Mouse (Mus musculus) liver, embryonic 15.5 days (tissue): Measurements from ENCODE around the gene Gm20388. TPM values are rescaled to one million over a fixed set of nuclear protein-coding genes. Genes with fewer than 3 reads are reported as not detected.
"Not testable (repeated sequence)": the region's sequence is repeated elsewhere in the genome, so short reads cannot be mapped to it uniquely, and the experiment has no call there.

Source experiments
- ATAC-seq: fragments of 200-750 bp; cut with Nextera tagmentation; 2 replicates; pipeline ENCODE4 v1.8.0; 2017; ENCODE audit warnings: moderate number of reproducible peaks, mild to moderate bottlenecking, moderate library complexity; ENCODE audit not compliant: insufficient read depth
- H3K27ac ChIP-seq: fragments of 300-500 bp; sonication (generic); replicated peaks from 2 replicates; pipeline ENCODE4 v1.5.1; 2015; ENCODE audit warnings: mild to moderate bottlenecking, inconsistent platforms
- H3K27me3 ChIP-seq: fragments of 300-500 bp; sonication (generic); 2 replicates; pipeline ENCODE4 v1.6.1; 2015; ENCODE audit warnings: mild to moderate bottlenecking, inconsistent platforms
- H3K36me3 ChIP-seq: fragments of 300-500 bp; sonication (generic); replicated peaks from 2 replicates; pipeline ENCODE4 v1.6.1; 2015; ENCODE audit warnings: moderate library complexity, mild to moderate bottlenecking, inconsistent platforms
- H3K4me1 ChIP-seq: fragments of 300-500 bp; sonication (generic); replicated peaks from 2 replicates; pipeline ENCODE4 v1.6.1; 2015; ENCODE audit warnings: inconsistent platforms
- H3K4me2 ChIP-seq: fragments of 300-500 bp; sonication (generic); 2 replicates; pipeline ENCODE4 v1.6.1; 2015; ENCODE audit warnings: moderate library complexity, mild to moderate bottlenecking, inconsistent platforms
- H3K4me3 ChIP-seq: fragments of 300-500 bp; sonication (generic); replicated peaks from 2 replicates; pipeline ENCODE4 v1.5.1; 2015; ENCODE audit warnings: mild to moderate bottlenecking, inconsistent platforms
- H3K9ac ChIP-seq: fragments of 300-500 bp; sonication (generic); 2 replicates; pipeline ENCODE4 v1.6.1; 2015; ENCODE audit warnings: moderate library complexity, mild to moderate bottlenecking, inconsistent platforms
- H3K9me3 ChIP-seq: fragments of 300-500 bp; sonication (generic); replicated peaks from 2 replicates; pipeline ENCODE4 v1.6.1; 2016; ENCODE audit warnings: inconsistent platforms
- WGBS: fragments of 180-500 bp; shearing (Covaris S2); methylation state at CpG from one replicate; pipeline ENCODE4 v1.1.7; 2015; ENCODE audit warnings: mixed read lengths; ENCODE audit not compliant: insufficient replicate concordance; 5-methylcytosine and 5-hydroxymethylcytosine counted together
- polyA plus RNA-seq: library from polyadenylated mRNA; unstranded; fragments of >200 nt; fragmentation: Nextera tagmentation; extraction: Ambion mirVana; gene quantifications from 2 replicates; pipeline ENCODE4 v1.2.1, GENCODE M21; 2015

Gm20388 gene
- polyA plus RNA-seq, 1 experiment from 2014 or later: not detected

- ATAC-seq, H3K4me3 ChIP-seq, H3K9ac ChIP-seq, H3K9me3 ChIP-seq, H3K4me2 ChIP-seq, H3K27ac ChIP-seq, H3K36me3 ChIP-seq: not testable (repeated sequence)
- WGBS: 72% methylated on average over 11 of the region's 11 CpGs
- Histone ChIP-seq H3K27me3 (peaks cover 25% of the 10 kb centered on the region), H3K4me1 (peaks cover 11% of the 10 kb centered on the region)
These were observed 3319.7 kb downstream of the Gm20388 start for GRCm38 (mm10) chr8:123230326-123230725.

GRCm38 (mm10) chr8:123231742-123232141, 3321.1 kb downstream of the Gm20388 start:
- H3K9ac ChIP-seq: no peak overlapping the region
- H3K36me3 ChIP-seq: 0 out of 2 replicates have a peak, but pooled peaks cover 8% of the 10 kb centered on the region
- peaks cover 21% of the 10 kb centered on the region for H3K4me1 ChIP-seq
- ATAC-seq: no peak
- H3K27me3 ChIP-seq: peaks cover 40% of the 10 kb centered on the region
- WGBS: 63% methylated on average over 5 of the region's 5 CpGs
- H3K9me3 ChIP-seq: no peaks in the 10 kb centered on the region
- no peak overlapping the region for H3K4me3 ChIP-seq
- no peak overlapping the region for H3K4me2 ChIP-seq
- H3K27ac ChIP-seq: no peak overlapping the region

- WGBS: 44% methylated on average over 7 of the region's 7 CpGs
- Histone ChIP-seq H3K9me3 (no peaks in the 10 kb centered on the region), H3K4me2 (no peak overlapping the region), H3K4me1 (peaks cover 22% of the 10 kb centered on the region), H3K27me3 (peaks cover 42% of the 10 kb centered on the region), H3K36me3 (0 out of 2 replicates have a peak, but pooled peaks cover 3% of the 10 kb centered on the region), H3K4me3 (no peak overlapping the region), H3K27ac (no peak overlapping the region), H3K9ac (no peak overlapping the region)
- no peak for ATAC-seq
These were observed 3321.9 kb downstream of the Gm20388 start for GRCm38 (mm10) chr8:123232553-123232952.

- Histone ChIP-seq H3K4me1 (peaks cover 22% of the 10 kb centered on the region), H3K9me3 (no peaks in the 10 kb centered on the region), H3K36me3 (no peaks in the 10 kb centered on the region), H3K4me3 (no peak overlapping the region), H3K27me3 (peaks cover 42% of the 10 kb centered on the region), H3K9ac (no peak overlapping the region), H3K4me2 (no peak overlapping the region), H3K27ac (no peak overlapping the region)
- no peak for ATAC-seq
- WGBS: 62% methylated on average over 13 of the region's 13 CpGs
These were observed 3322.7 kb downstream of the Gm20388 start for GRCm38 (mm10) chr8:123233300-123233699.

- Histone ChIP-seq H3K36me3 (no peaks in the 10 kb centered on the region), H3K9ac (no peak overlapping the region), H3K4me2 (no peak overlapping the region), H3K4me1 (peaks cover 22% of the 10 kb centered on the region), H3K9me3 (no peaks in the 10 kb centered on the region), H3K4me3 (no peak overlapping the region), H3K27me3 (peaks cover 42% of the 10 kb centered on the region), H3K27ac (no peak overlapping the region)
- 71% methylated on average over 11 of the region's 11 CpGs for WGBS
- no peak for ATAC-seq
These were observed 3323.1 kb downstream of the Gm20388 start for GRCm38 (mm10) chr8:123233760-123234159.

- Histone ChIP-seq H3K4me2 (peak overlapping the region; percentile 93), H3K9me3 (no peaks in the 10 kb centered on the region), H3K27me3 (peaks cover 42% of the 10 kb centered on the region), H3K27ac (no peak overlapping the region), H3K36me3 (no peaks in the 10 kb centered on the region), H3K4me3 (peak overlapping the region; percentile 67), H3K4me1 (peaks cover 22% of the 10 kb centered on the region), H3K9ac (peak overlapping the region; percentile 61; the same call in 1 of the 2 replicates)
- no peak for ATAC-seq
- WGBS: 32% methylated on average over 13 of the region's 13 CpGs
These were observed 3324.4 kb downstream of the Gm20388 start for GRCm38 (mm10) chr8:123234918-123235519.

- peak within 1 kb of the TSS; percentile 61 for H3K9ac ChIP-seq
- peaks cover 42% of the 10 kb centered on the region for H3K27me3 ChIP-seq
- 1% methylated on average over 57 of the region's 57 CpGs for WGBS
- H3K36me3 ChIP-seq: no peaks in the 10 kb centered on the region
- peak within 1 kb of the TSS; percentile 67 for H3K4me3 ChIP-seq
- peak; percentile 73 for ATAC-seq
- H3K9me3 ChIP-seq: no peaks in the 10 kb centered on the region
- peaks cover 22% of the 10 kb centered on the region for H3K4me1 ChIP-seq
- 0 out of 2 replicates have a peak within 1 kb of the TSS, but pooled peaks have one; percentile 14 for H3K27ac ChIP-seq
- H3K4me2 ChIP-seq: peak within 1 kb of the TSS; percentile 93
These were observed 3325.2 kb downstream of the Gm20388 start, which contains the start of gene Spata2l for GRCm38 (mm10) chr8:123235520-123236497. Spata2l (minus strand) TSS chr8:123236233.

- Histone ChIP-seq H3K36me3 (0 out of 2 replicates have a peak, but pooled peaks cover 5% of the 10 kb centered on the region), H3K27me3 (peaks cover 25% of the 10 kb centered on the region), H3K4me3 (no peak overlapping the region), H3K27ac (no peak overlapping the region), H3K4me2 (no peak overlapping the region), H3K4me1 (peaks cover 40% of the 10 kb centered on the region), H3K9me3 (no peaks in the 10 kb centered on the region), H3K9ac (no peak overlapping the region)
- no peak for ATAC-seq
- 81% methylated on average over 10 of the region's 10 CpGs for WGBS
These were observed 3328.8 kb downstream of the Gm20388 start for GRCm38 (mm10) chr8:123239398-123239797.

- WGBS: 62% methylated on average over 7 of the region's 7 CpGs
- 0 out of 2 replicates have a peak overlapping the region, but pooled peaks have one; percentile 14 for H3K27ac ChIP-seq
- H3K9me3 ChIP-seq: no peaks in the 10 kb centered on the region
- H3K36me3 ChIP-seq: peaks cover 27% of the 10 kb centered on the region
- 0 out of 2 replicates have a peak, but pooled peaks have one; percentile 19 for ATAC-seq
- H3K9ac ChIP-seq: no peak overlapping the region
- no peaks in the 10 kb centered on the region for H3K27me3 ChIP-seq
- no peak overlapping the region for H3K4me3 ChIP-seq
- no peak overlapping the region for H3K4me2 ChIP-seq
- peaks cover 18% of the 10 kb centered on the region for H3K4me1 ChIP-seq
These were observed 3331.7 kb downstream of the Gm20388 start for GRCm38 (mm10) chr8:123242107-123242923.

- 66% methylated on average over 11 of the region's 11 CpGs for WGBS
- no peak overlapping the region for H3K4me3 ChIP-seq
- no peak overlapping the region for H3K9ac ChIP-seq
- H3K4me2 ChIP-seq: no peak overlapping the region
- peak; percentile 13; the same call in 1 of the 2 replicates for ATAC-seq
- H3K36me3 ChIP-seq: peaks cover 34% of the 10 kb centered on the region
- H3K27ac ChIP-seq: 0 out of 2 replicates have a peak overlapping the region, but pooled peaks have one; percentile 14
- H3K27me3 ChIP-seq: no peaks in the 10 kb centered on the region
- H3K4me1 ChIP-seq: peaks cover 18% of the 10 kb centered on the region
- H3K9me3 ChIP-seq: no peaks in the 10 kb centered on the region
These were observed 3332.4 kb downstream of the Gm20388 start for GRCm38 (mm10) chr8:123243053-123243452.
